Mouse (Mus musculus): ENCODE measurements around the gene Tns2.
"Not testable (repeated sequence)": the region's sequence is repeated elsewhere in the genome, so short reads cannot be mapped to it uniquely, and the experiment has no call there.

The Tns2 gene

DNA sequence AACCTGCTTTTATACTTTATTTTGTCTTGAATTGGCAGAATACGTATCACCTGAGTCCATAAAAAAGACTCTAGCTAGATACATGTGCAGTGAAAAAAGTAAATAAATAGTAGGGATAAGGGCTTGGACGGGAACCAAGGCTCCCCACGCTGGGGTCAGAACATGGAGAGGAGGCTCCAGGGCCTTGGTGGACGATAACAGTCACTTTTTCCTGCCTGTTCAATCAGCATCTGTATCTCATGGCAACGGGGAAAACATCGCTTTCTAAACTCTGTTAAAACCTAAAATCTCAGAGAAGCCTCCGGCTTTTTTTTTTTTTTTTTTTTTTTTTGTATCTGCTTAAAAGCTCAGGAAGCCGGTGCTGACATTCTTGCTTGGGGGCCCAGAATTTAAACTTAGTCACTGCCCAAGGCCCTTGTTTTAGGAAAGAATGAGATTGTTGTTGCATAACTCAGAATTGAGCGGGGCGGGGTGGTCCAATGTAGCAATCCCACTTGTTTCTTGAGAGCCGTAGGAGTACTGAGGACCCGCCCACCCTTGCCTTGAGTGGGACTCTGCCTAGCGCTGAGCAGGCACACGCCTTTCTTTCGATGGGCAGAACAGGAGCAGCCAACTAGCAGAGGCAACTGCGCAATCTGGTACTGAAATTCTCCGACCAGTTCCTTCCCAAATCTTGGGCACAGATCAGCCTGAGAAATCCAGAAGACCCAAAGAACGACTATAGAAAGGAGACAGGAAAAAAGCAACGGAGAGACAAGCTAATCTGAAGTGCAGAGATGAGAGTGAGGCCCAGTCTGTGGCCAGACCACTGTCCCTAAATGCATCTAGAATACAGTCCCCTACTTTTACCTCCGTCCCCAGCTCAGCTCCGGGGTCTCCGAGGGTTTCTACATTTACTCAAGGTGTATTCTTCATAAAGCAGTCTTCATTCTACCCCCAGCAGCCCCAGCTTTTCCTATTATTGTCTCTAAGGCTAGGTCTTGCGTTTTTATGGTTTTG is 43.0 kb downstream of the Tns2 start:
- DNase-seq (ENCODE audit: low read depth): peak; percentile 95

DNA sequence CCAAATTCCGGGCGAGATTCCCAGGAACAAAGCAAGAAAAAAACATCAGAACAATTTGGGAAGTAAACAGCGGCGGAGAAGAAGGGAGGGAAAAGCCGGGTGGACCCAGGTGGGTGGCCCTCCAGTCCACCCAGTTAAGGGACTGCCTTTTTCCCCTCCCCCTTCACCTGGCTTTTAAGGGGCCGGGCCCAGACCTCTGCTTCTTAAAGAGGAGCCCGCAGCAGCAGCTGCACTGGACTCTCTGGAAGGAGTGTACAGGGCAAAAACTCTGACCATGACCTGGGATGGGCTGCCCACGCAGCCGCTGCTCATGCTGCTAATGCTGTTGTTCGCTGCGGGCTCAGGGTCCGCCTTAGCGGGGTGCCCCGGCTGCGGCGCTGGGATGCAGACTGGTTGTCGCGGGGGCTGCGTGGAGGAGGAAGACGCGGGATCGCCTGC is 44.1 kb downstream of the Tns2 start, which contains the start of gene Igfbp6:
Gene Igfbp6, plus strand, starts transcription at position 89 of the 438 bp plus-strand sequence.
- DNase-seq (ENCODE audit: low read depth): peak; percentile 69

GRCm38 (mm10) chr15:102144726-102145125 is 44.5 kb downstream of the Tns2 start:
- peak; percentile 55 for DNase-seq (ENCODE audit: low read depth)

GRCm38 (mm10) chr15:102145330-102145729 is 45.1 kb downstream of the Tns2 start:
- DNase-seq (ENCODE audit: low read depth): peak; percentile 97

DNA sequence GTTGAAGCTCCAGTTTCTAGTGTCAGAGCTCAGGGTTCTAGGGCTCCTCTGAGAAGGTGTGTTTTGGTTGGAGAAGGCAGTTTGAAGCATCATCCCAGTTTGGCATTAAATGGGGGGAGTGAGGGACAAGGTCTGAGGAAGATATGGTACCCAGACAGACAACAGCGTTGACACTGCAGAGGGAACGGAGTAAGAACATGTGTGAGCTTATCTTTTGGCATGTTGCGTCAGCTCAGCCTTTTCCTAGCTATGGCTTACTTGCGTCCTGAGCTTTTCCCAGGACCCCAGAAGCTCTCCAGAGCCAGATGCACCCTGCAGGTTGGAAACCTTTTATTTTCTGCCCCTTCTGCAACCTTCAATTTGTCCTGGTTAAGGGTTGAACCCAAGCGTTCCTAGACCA is 45.9 kb downstream of the Tns2 start:
- DNase-seq (ENCODE audit: low read depth): no peak

- DNase-seq (ENCODE audit: low read depth): peak; percentile 83
Measured at GRCm38 (mm10) chr15:102146882-102147281, 46.7 kb downstream of the Tns2 start.

- no peak for DNase-seq (ENCODE audit: low read depth)
Measured at GRCm38 (mm10) chr15:102147674-102148402, 47.6 kb downstream of the Tns2 start.

DNA sequence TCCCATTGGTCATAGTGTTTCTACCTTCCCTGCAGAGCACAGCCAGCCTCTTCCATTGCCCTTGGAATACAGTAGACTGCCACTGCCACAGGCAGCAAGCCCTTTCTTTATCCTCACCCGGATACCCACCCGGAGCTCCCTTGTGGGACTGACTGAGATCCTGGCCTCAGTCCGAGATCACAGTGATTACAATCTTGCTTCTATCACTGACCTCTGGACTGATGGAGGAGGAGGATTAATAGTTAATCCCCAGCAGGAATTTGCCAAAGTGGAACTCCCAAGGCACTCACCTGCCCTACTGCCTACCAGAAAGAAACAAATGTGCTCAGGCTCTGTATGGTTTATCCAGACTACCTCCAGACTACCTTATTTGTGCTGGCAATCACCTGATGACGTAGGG is 49.3 kb downstream of the Tns2 start:
- DNase-seq (ENCODE audit: low read depth): no peak

- DNase-seq (ENCODE audit: low read depth): peak; percentile 66
Measured at GRCm38 (mm10) chr15:102150301-102151135, 50.3 kb downstream of the Tns2 start, which contains the start of gene Soat2. Soat2 (plus strand) TSS chr15:102150526.

GRCm38 (mm10) chr15:102152646-102153045 is 52.4 kb downstream of the Tns2 start:
- DNase-seq (ENCODE audit: low read depth): no peak

- not testable (repeated sequence) for DNase-seq (ENCODE audit: low read depth)
Measured at GRCm38 (mm10) chr15:102155006-102155405, 54.8 kb downstream of the Tns2 start.

- DNase-seq (ENCODE audit: low read depth): no peak
Measured at GRCm38 (mm10) chr15:102156836-102157235, 56.6 kb downstream of the Tns2 start.

GRCm38 (mm10) chr15:102160415-102161060 is 60.3 kb downstream of the Tns2 start:
- no peak for DNase-seq (ENCODE audit: low read depth)

DNA sequence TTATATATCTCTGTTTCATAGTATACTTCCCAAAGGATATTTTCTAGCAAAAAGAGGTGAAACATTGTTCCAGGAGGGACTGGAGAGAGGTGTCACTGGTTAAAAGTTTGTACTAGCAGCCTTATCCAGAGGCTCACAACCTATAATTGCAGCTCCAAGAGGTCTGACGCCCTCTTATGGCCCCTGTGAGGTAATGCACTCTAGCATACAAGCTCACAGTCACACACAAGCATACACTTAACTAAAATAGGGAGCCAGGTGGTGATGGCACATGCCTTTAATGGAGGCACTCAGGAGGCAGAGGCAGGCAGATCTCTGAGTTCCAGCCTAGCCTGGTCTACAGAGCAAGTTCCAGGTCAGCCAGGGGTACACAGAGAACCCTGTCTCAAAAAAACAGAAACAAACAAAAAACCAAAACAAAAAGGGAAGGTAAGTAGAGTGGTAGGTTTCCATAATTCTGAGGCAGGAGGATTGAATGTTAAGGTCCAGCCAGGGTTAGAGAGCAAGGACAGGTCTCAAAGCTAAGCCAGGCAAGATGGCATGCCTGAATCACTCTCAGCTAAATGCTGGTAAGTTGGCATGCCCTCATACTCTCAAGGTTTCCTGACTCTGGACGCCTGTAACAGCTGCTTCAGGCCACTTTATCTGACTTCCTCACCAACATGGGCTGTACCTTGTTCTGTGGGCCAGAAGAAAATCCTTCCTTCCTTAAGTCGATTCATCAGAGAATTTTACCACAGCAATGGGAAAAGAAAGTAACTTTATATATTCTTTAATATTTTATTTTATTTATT is 63.9 kb downstream of the Tns2 start:
- no peak for DNase-seq (ENCODE audit: low read depth)

DNA sequence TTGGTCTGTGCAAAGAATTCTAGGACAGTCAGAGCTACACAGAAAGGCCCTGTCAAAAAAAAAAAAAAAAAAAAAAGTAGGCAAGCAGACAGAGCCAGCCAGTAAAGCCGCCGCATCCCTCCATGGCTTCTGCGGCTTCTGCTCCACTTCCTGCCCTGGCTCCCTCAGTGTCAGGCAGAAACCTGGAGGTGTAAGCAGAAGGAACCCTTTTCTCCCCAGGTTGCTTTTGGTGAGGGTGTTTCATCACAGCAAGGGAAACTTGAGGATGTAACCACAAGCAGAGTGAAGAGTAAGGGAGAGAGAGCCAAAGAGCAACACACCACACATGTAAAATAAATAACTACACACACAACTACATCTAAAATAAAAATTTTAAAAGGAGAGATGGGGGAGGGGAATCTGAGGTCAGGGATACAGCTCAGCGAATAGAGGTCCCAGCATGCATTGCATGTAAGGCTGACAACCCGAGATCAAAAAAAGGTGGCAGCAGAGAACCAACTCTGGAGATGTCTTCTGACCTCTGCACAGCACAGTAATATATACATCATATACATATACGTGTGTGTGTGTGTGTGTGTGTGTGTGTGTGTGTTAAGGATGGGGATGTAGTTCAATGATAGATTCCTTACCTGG is 65.4 kb downstream of the Tns2 start:
- no peak for DNase-seq (ENCODE audit: low read depth)

Measured in NIH3T3 (cell line).